Mouse (Mus musculus) heart, adult 10 weeks (tissue): ENCODE data around the gene Ascl5. TPM values are rescaled to one million over a fixed set of nuclear protein-coding genes. Genes with fewer than 3 reads are reported as not detected.

Experiments used
- polyA plus RNA-seq: library from polyadenylated mRNA; stranded (reverse); fragments of 350-450 nt; fragmentation: Illumina TruSeq; extraction: RNeasy Lipid Tissue Mini Kit (QIAGEN cat#74804); gene quantifications from one replicate; pipeline ENCODE4 v1.2.3, GENCODE M21; 2014; ENCODE audit warnings: low read depth, low replicate concordance

Ascl5 gene
- not detected for polyA plus RNA-seq

GRCm38 (mm10) chr1:136050312-136051012 lies at the start of gene Ascl5:
TSS of gene Ascl5 (plus strand) at chr1:136050804.

GRCm38 (mm10) chr1:136006292-136006748 lies 44.3 kb upstream of the Ascl5 start, which contains the start of gene Igfn1:
TSS of gene Igfn1 (minus strand) at chr1:136006342.

GRCm38 (mm10) chr1:136007211-136008158 lies 43.1 kb upstream of the Ascl5 start, which contains the start of gene Tmem9:
TSS of gene Tmem9 (plus strand) at chr1:136008150.

GRCm38 (mm10) chr1:136052547-136052946 lies 1.9 kb downstream of the Ascl5 start, which contains the start of gene Cacna1s:
TSS of gene Cacna1s (plus strand) at chr1:136052750.

Other genes starting within 250 kb of the Ascl5 start
- 15.4 TPM for gene Lad1, start 232.2 kb upstream of the Ascl5 start, polyA plus RNA-seq
- 15,626 TPM for gene Tnnt2, start 214.4 kb upstream of the Ascl5 start, polyA plus RNA-seq
- gene Pkp1, start 131.6 kb upstream of the Ascl5 start, polyA plus RNA-seq = not detected
- not detected for gene Igfn1, start 44.5 kb upstream of the Ascl5 start, polyA plus RNA-seq
- 14.8 TPM for gene Tmem9, start 42.7 kb upstream of the Ascl5 start, polyA plus RNA-seq
- gene Cacna1s, start 1.9 kb downstream of the Ascl5 start, polyA plus RNA-seq = 11.0 TPM
- 0.50 TPM for gene Kif21b, start 80.6 kb downstream of the Ascl5 start, polyA plus RNA-seq
- gene Mroh3, start 162.0 kb downstream of the Ascl5 start, polyA plus RNA-seq = not detected
- gene Inava, start 183.5 kb downstream of the Ascl5 start, polyA plus RNA-seq = not detected
- not detected for gene Gpr25, start 210.1 kb downstream of the Ascl5 start, polyA plus RNA-seq